Mouse (Mus musculus) heart, postnatal 0 days (tissue): ENCODE data around the gene Aoc1. TPM values are rescaled to one million over a fixed set of nuclear protein-coding genes. Genes with fewer than 3 reads are reported as not detected.

Source experiments
- ATAC-seq: fragments of 200-750 bp; cut with Nextera tagmentation; 2 replicates; pipeline ENCODE4 v1.8.0; 2017; ENCODE audit warnings: low read depth, moderate number of reproducible peaks, moderate library complexity; ENCODE audit not compliant: insufficient read depth
- DNase-seq: peaks from one replicate; pipeline ENCODE4 v3.0.0-alpha.2; 2016; ENCODE audit warnings: low spot score
- H3K27ac ChIP-seq: fragments of 300-500 bp; sonication (generic); 2 replicates; pipeline ENCODE4 v1.5.1; 2014; ENCODE audit warnings: low read depth, mild to moderate bottlenecking
- H3K27me3 ChIP-seq: fragments of 300-500 bp; sonication (generic); 2 replicates; pipeline ENCODE4 v1.6.1; 2014; ENCODE audit warnings: low read length, mixed read lengths; ENCODE audit not compliant: control insufficient read depth, insufficient read depth
- H3K36me3 ChIP-seq: fragments of 300-500 bp; sonication (generic); replicated peaks from 2 replicates; pipeline ENCODE4 v1.6.1; 2014; ENCODE audit warnings: low read length, mixed read lengths; ENCODE audit not compliant: control insufficient read depth, insufficient read depth
- H3K4me1 ChIP-seq: fragments of 300-500 bp; sonication (generic); 2 replicates; pipeline ENCODE4 v1.6.1; 2014; ENCODE audit warnings: antibody characterized with exemption; ENCODE audit not compliant: control insufficient read depth, insufficient read depth
- H3K4me2 ChIP-seq: fragments of 300-500 bp; sonication (generic); 2 replicates; pipeline ENCODE4 v1.6.1; 2014; ENCODE audit warnings: low read depth, mild to moderate bottlenecking, low read length, moderate library complexity
- H3K4me3 ChIP-seq: fragments of 300-500 bp; sonication (generic); 2 replicates; pipeline ENCODE4 v1.5.1; 2014; ENCODE audit warnings: low read depth, low read length
- H3K9ac ChIP-seq: fragments of 300-500 bp; sonication (generic); replicated peaks from 2 replicates; pipeline ENCODE4 v1.6.1; 2014; ENCODE audit warnings: low read depth, low read length, mixed read lengths
- H3K9me3 ChIP-seq: fragments of 300-500 bp; sonication (generic); replicated peaks from 2 replicates; pipeline ENCODE4 v1.6.1; 2016; ENCODE audit warnings: low read length; ENCODE audit not compliant: control insufficient read depth
- CTCF ChIP-seq: IDR thresholded peaks from 2 replicates; pipeline ENCODE4 v1.5.1; 2016; ENCODE audit warnings: antibody characterized with exemption, control low read depth, low read depth
- EP300 ChIP-seq: IDR thresholded peaks from 2 replicates; pipeline ENCODE4 v1.6.1; 2016; ENCODE audit warnings: antibody characterized with exemption, low read depth
- WGBS: fragments of 180-500 bp; shearing (Covaris S2); extraction: QIAGEN DNeasy Blood & Tissue Kit; methylation state at CpG from one replicate; pipeline ENCODE4 v1.1.7; 2014; 5-methylcytosine and 5-hydroxymethylcytosine counted together
- polyA plus RNA-seq: library from polyadenylated mRNA; unstranded; fragments of >200 nt; fragmentation: Nextera tagmentation; extraction: Ambion mirVana; gene quantifications from 2 replicates; pipeline ENCODE4 v1.2.1, GENCODE M21; 2015
- total RNA-seq: library from RNA; depleted of rRNA; stranded (reverse); fragments of >200 nt; gene quantifications from 2 replicates; pipeline ENCODE4 v1.2.3, GENCODE M21; 2014; ENCODE audit warnings: low replicate concordance

Gene Aoc1
- total and polyA plus RNA-seq, 2 experiments from 2014 or later: 0.99 TPM; not detected in 1

DNA sequence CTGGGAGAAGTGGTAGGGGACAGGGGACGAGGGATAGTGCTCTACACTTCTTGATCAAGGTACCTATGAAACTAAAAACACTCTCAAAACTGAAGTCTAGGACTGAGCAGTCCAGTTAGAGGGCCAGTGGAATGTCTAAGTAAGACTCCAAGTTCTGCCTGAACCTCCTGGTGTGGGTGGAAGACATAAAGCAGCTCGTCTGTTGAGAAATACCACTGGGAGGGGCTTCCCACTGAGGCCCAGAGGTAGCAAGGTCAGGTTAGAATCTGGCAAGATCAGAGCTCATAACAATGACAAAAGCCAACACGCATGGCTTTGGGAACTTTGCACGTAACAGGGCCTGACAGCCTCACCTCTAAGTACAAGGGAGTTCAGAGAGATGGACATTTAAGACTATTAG, 30.7 kb downstream of the Aoc1 start:
- H3K4me3 ChIP-seq: no peak overlapping the region
- no peaks in the 10 kb centered on the region for H3K36me3 ChIP-seq
- ATAC-seq (no peak), DNase-seq (no peak)
- no peak overlapping the region for H3K4me2 ChIP-seq
- 71% methylated on average over 4 of the region's 4 CpGs for WGBS
- H3K9me3 ChIP-seq: no peaks in the 10 kb centered on the region
- no peak for TF ChIP-seq CTCF
- no peak for TF ChIP-seq EP300
- H3K27me3 ChIP-seq: no peaks in the 10 kb centered on the region
- no peak overlapping the region for H3K9ac ChIP-seq
- H3K27ac ChIP-seq: no peak overlapping the region
- no peaks in the 10 kb centered on the region for H3K4me1 ChIP-seq

- no peak for ATAC-seq
- no peak overlapping the region for H3K27ac ChIP-seq
- WGBS: 84% methylated on average over 13 of the region's 13 CpGs
Measured at GRCm38 (mm10) chr6:48905606-48906005, 32.9 kb downstream of the Aoc1 start.

GRCm38 (mm10) chr6:48906371-48906770, 33.7 kb downstream of the Aoc1 start:
- Histone ChIP-seq H3K36me3 (no peaks in the 10 kb centered on the region), H3K9me3 (no peaks in the 10 kb centered on the region), H3K9ac (no peak overlapping the region), H3K4me3 (no peak overlapping the region), H3K4me1 (no peaks in the 10 kb centered on the region), H3K27ac (no peak overlapping the region), H3K4me2 (no peak overlapping the region), H3K27me3 (no peaks in the 10 kb centered on the region)
- no peak for ATAC-seq
- no peak for DNase-seq
- no peak for TF ChIP-seq EP300
- TF ChIP-seq CTCF: no peak
- WGBS: 91% methylated on average over 14 of the region's 14 CpGs

More at GRCm38 (mm10) chr6:48905606-48906005, 32.9 kb downstream of the Aoc1 start:
- DNase-seq: no peak
- Histone ChIP-seq H3K4me2 (no peak overlapping the region), H3K27me3 (no peaks in the 10 kb centered on the region), H3K4me3 (no peak overlapping the region), H3K36me3 (no peaks in the 10 kb centered on the region), H3K9ac (no peak overlapping the region), H3K9me3 (no peaks in the 10 kb centered on the region), H3K4me1 (no peaks in the 10 kb centered on the region)
- TF ChIP-seq CTCF (no peak), EP300 (no peak)

GRCm38 (mm10) chr6:48909229-48909628, 36.5 kb downstream of the Aoc1 start:
- no peak overlapping the region for H3K4me3 ChIP-seq
- ATAC-seq: no peak
- no peak overlapping the region for H3K9ac ChIP-seq
- H3K4me1 ChIP-seq: no peaks in the 10 kb centered on the region
- no peak for TF ChIP-seq EP300
- TF ChIP-seq CTCF: no peak
- H3K4me2 ChIP-seq: no peak overlapping the region
- H3K27me3 ChIP-seq: no peaks in the 10 kb centered on the region
- no peaks in the 10 kb centered on the region for H3K9me3 ChIP-seq
- H3K36me3 ChIP-seq: no peaks in the 10 kb centered on the region
- 54% methylated on average over 1 of the region's 1 CpGs for WGBS
- H3K27ac ChIP-seq: no peak overlapping the region
- DNase-seq: no peak

DNA sequence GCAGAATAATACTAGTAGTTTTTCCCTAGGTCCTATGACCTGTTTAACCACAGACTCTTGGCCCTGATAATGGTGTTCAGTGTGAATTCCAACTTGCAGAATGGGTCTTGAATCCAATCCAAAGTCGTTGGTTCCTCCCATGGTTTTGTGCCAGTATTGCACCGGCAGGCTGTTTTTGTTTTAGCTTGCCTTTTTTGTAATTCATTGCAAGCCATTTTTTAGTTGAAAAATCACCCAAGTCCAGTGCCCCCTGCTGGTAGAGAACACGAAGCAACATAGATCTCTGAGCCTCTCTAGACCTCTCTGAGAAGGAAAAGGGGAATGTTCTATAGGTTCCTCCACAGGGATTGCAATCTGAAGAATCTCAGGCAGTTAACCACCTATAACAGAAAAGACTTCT, 39.3 kb downstream of the Aoc1 start:
- ATAC-seq (no peak), DNase-seq (no peak)

DNA sequence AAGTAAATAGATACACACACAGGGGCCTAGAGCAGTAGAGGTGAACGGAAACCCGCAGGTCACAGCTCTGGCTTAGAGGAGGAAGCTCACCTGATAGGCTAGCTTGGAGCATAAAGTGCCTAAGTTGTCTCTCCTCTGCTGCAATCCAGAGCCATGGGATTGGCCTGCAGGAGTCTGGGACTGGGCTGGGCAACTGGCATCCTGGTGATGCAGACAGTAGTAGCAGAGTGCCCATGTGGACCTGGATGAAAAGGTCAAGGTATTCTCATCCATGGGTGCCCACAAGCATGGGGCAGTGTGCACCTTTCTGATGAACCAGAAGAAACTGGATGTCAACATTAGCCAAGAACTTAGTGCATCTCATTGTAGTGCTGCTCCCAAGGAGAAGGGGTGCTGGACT, 40.9 kb downstream of the Aoc1 start:
- Histone ChIP-seq H3K9ac (no peak overlapping the region), H3K4me3 (no peak overlapping the region), H3K4me1 (no peaks in the 10 kb centered on the region), H3K27me3 (no peaks in the 10 kb centered on the region), H3K4me2 (no peak overlapping the region), H3K36me3 (no peaks in the 10 kb centered on the region), H3K9me3 (no peaks in the 10 kb centered on the region), H3K27ac (no peak overlapping the region)
- DNase-seq (no peak), ATAC-seq (no peak)
- 89% methylated on average over 2 of the region's 2 CpGs for WGBS
- TF ChIP-seq CTCF (no peak), EP300 (no peak)

More for the DNA sequence above, 39.3 kb downstream of the Aoc1 start:
- TF ChIP-seq CTCF (peak; percentile 35), EP300 (no peak)
- H3K27ac ChIP-seq: no peak overlapping the region
- no peaks in the 10 kb centered on the region for H3K27me3 ChIP-seq
- H3K36me3 ChIP-seq: no peaks in the 10 kb centered on the region
- no peak overlapping the region for H3K4me2 ChIP-seq
- H3K9me3 ChIP-seq: no peaks in the 10 kb centered on the region
- WGBS: 35% methylated on average over 3 of the region's 3 CpGs
- H3K4me1 ChIP-seq: no peaks in the 10 kb centered on the region
- no peak overlapping the region for H3K4me3 ChIP-seq
- no peak overlapping the region for H3K9ac ChIP-seq
